Mouse (Mus musculus) CD4-positive, CD25-positive, alpha-beta regulatory T cell, adult 4 months (primary cell): ENCODE results near the gene Rprd2. TPM values are rescaled to one million over a fixed set of nuclear protein-coding genes. Genes with fewer than 3 reads are reported as not detected.
"Not testable (repeated sequence)": the region's sequence is repeated elsewhere in the genome, so short reads cannot be mapped to it uniquely, and the experiment has no call there.

ENCODE experiments used
- ATAC-seq: one replicate; pipeline ENCODE4 v1.8.0; 2017
- polyA plus RNA-seq, 2 experiments: library from polyadenylated mRNA; unstranded; fragments of 100-300 nt; shearing (Covaris generic); gene quantifications; one replicate each; pipeline ENCODE4 v1.2.1; 2017

The Rprd2 gene
- polyA plus RNA-seq, 2 experiments from 2014 or later: 26.8 to 29.4 TPM

- no peak for ATAC-seq
These were observed 2.0 kb downstream of the Rprd2 start for GRCm38 (mm10) chr3:95816681-95817080.

DNA sequence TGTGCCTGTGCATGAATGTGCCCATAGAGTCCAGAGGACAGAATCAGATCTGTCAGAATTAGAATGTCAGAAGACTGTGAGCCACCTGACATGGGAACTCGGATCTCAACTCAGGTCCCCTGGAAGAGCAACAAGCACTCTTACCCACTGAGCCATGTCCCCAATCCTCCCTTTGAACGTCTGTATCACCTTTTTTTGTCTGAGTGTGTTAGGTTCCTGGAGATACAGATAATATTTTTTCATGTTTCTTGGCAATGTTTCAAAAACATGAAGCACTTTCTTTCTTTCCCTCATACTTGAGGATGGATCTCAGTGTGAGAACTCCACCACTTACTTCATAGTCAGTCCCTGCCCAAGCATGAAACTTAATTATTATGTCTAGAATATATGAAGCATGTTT lies 10.3 kb downstream of the Rprd2 start:
- no peak for ATAC-seq

DNA sequence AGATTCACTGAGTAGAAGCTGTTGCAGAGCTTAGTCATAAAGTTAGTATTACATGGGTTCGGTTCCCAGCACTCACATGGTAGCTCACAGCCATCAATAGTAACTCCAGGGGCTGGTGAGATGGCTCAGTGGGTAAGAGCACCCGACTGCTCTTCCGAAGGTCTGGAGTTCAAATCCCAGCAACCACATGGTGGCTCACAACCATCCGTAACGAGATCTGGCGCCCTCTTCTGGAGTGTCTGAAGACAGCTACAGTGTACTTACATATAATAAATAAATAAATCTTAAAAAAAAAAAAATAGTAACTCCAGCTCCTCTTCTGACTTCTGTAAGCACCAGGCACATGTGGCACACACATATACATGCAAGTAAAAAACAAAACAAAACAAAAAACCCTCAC lies 11.0 kb downstream of the Rprd2 start:
- not testable (repeated sequence) for ATAC-seq

GRCm38 (mm10) chr3:95806677-95807076 lies 12.0 kb downstream of the Rprd2 start:
- no peak for ATAC-seq

- no peak for ATAC-seq
These were observed 14.8 kb downstream of the Rprd2 start for GRCm38 (mm10) chr3:95803851-95804250.

DNA sequence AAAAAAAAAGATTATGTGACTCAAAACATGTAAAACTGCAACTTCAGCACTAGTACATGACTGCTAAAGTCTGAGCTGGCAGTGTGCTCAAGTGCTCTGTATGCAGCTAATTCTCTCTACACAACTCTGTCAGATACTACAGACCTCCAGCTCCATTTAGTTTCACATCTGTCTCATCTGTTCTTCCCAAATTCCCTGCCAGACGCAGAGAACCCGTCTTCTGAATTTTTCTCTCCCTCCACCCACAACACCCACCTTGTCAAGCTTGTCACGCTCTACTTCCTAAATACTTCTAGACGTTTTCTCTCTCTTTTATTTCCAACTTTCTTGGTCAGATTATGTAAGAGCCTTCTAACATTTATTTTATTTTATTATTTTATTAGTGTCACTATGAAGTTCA lies 19.9 kb downstream of the Rprd2 start:
- no peak for ATAC-seq

DNA sequence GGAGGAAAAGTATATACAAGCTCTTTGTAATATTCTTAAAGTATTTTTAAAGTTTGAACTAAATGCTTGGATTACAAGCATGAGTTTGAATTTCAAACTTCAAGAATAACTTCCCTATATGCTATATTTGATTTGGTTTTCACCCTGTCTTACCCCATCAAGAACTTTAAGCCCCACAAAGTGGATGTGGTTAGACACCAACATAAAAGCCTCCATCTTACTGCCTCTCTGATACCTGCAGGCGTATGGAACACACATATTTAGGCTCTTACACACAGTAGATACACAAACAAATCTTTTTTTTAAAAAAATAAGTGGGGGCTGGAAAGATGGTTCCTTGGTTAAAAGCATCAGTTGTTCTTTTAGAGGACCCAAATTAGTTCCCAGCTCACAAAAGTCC lies 24.4 kb downstream of the Rprd2 start:
- peak; percentile 45 for ATAC-seq

GRCm38 (mm10) chr3:95793662-95794061 lies 25.0 kb downstream of the Rprd2 start:
- no peak for ATAC-seq

DNA sequence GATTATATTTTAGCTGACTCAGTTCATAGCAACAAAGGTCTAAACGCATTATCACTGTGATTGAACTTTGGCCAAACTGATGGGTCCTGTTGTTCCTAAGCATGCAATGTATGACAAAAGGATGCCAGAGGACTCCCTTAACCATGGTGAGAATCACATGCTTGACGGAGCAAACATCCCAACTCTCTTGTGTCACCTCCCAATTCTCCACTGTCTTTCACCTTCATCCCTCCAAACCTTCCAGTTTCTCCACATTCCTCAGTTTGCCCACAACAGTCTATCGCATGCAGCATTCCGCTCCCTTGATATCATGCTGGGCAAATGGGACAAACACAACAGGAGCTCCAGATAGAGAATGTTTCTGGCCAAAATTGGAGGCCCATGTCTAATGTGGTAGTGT lies 33.2 kb downstream of the Rprd2 start:
- no peak for ATAC-seq

GRCm38 (mm10) chr3:95771985-95772384 lies 46.7 kb downstream of the Rprd2 start:
- ATAC-seq: peak; percentile 45

GRCm38 (mm10) chr3:95765534-95765933 lies 53.1 kb downstream of the Rprd2 start:
- no peak for ATAC-seq

DNA sequence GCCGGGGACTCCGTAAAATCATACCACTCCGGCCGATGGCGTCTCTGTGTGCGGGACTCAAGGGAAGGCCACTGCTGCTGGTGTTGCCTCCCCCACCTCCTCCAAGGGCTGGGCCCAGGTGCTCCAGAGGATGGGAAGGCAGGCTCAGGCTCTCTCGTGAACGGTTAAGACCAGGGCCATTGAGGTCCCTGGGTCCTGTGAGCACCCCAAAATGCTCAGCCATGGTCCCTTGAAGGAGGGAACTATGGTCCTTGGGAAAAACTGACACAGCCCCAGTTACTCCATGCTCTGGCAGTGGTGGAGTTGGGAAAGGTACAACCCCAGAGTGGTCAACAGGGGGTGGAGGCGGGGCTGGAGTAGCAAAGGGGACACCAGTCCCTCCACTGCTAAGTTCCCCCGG lies 54.9 kb downstream of the Rprd2 start:
- no peak for ATAC-seq

GRCm38 (mm10) chr3:95762961-95763360 lies 55.7 kb downstream of the Rprd2 start:
- ATAC-seq: no peak

DNA sequence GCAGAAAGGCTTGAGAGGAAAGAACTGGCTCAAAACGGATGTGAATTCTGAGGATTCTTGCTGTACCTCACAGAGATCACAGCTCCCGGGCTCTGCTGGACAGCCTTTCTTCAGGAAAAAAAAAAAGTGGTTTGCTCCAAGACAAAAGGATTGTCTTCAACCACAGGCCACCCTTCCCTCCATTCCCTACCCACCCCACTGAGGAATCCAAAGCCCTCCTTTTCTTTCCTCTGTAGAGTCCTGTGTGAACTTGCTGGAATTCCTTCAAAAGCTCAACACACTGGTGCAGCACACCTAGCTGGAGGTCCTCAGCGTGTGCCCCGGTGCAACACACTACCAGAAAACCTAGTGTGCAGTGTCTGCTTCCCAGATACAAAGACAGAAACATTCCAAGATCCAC lies 56.9 kb downstream of the Rprd2 start:
- no peak for ATAC-seq

DNA sequence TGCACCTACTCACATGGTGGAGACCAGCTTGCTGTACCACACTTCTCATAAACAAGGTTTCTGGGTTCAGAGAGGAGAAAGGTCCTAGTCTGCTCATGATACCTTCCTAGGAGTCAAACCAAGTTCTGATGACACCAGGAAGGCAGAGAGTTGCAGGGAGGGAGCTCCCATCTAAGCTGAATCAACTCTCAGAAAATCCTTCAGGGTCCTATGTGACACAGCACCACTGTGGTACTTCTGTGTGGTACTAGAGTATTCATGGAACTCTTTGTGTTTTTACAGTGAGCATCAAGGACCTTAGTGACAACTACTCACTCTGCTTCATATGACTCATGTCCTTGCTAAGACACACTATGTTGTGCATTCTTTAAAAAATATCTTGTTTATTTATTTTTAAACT lies 58.0 kb downstream of the Rprd2 start:
- no peak for ATAC-seq

GRCm38 (mm10) chr3:95760106-95760505 lies 58.6 kb downstream of the Rprd2 start, which contains the start of gene Tars2:
Tars2 (minus strand) TSS chr3:95760206.
- ATAC-seq: no peak

DNA sequence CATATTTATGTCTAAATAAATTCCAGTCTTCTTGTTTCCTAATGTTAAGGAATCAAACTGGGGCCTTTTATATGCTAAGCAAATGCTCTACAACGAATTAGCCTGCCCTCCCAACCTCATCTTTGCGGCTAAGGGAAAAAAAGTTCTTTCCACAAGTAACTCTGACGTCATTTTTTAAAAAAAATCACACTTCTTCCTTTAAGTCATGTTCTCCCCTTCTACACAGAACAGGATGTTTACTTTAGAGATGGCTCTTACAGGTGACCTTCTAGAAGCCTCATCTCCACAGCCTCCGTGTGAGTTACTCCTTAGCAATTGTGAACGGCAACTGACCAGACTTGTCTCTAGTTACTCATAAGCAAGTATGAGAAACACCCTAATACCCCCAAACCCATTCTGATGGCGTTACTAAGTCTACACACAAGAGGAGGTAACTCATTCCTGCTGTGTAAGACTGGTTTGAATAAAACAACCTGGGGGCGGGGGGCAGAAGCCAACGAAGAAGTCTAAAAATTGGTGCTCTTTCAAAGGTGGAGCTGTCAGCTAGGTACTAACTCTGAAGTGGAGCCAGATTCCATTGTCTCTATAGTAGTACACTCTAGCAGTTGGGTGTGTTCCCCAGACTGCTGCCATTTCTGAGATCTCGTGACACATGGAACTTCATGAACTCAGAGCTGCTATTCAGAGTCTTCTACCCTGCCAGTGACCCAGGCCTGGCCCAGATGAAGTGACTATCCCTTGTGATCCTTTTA lies 60.0 kb downstream of the Rprd2 start:
- peak; percentile 75 for ATAC-seq

DNA sequence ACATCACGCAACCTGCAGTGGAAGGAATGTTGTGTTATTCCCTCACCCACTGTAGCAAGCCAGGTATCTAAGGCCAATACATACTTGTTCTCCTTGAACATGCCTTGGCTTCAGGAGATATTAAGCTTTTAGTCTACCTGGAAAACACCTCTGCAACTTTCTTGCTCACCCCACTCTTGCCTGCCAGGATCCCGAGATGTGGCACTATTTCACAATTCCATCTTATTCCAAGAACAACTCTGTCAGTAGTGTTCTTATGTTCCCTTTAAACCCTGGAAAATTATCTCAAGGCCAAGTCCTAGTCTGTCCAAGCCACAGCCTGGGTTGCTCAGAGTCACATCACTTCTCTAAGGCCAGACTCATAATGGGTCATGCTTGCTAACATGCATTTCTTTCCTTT lies 61.9 kb downstream of the Rprd2 start:
- ATAC-seq: no peak

DNA sequence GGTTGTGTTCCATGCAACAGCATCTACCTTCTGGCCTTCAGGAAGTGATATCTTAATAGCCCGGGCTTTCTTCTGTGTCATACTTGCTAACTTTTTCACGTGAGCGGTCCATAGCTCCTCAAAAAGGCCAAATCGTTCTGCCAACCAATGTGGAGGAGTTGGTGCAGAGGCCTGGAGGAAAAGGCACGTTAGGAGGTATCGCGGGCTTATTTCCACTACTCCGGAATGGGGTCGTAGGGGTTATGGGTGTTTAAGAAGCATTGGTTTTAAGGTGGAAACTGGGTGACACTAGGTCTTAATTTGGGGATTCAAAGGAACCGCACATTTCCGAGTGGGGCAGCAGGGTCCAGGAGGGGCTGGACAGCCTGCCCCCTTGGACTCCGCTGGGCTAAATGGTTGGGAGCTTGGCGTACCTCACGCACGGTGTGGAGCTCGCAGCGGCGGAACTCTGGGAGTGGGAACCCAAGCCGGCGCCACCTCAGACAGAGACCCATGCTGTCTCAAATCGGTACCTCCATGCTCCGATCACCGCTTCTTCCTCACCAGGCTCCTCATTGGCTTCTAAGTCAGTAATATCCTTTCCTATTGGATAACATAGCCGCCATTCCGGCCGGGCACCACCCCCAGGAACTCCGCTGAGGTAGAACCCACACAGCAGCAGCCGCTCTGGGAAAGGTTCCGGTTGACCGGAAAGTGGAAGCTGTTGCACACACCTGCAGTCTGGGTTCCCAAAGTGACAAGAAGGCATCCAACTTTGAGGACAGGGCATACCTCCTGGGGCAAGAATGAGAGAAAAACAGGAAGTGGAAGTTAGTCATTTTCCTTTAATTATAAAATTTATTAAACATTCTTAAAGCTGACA lies 64.1 kb downstream of the Rprd2 start:
- ATAC-seq: peak; percentile 83

GRCm38 (mm10) chr3:95752935-95753334 lies 65.7 kb downstream of the Rprd2 start:
- ATAC-seq: no peak

DNA sequence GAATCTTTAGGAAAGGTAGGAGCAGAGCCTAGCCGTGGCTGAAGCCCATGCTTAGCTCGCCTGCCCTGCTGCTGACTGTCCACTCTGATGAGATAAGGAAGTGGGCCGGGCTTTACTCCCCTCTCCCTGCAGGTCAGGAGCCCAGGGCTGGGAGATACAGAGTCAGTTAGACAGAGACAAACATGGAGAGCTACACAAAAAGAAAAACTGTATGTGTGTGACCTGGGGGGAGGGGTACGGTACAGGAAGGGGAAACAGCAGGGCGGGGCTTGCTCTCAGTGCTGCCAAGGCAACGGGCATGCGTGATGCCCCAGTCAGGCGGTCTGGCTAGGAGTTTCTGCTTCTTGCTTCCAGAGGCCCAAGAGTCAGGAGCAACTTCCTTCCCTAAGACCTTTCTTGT lies 78.3 kb downstream of the Rprd2 start:
- peak; percentile 70 for ATAC-seq

DNA sequence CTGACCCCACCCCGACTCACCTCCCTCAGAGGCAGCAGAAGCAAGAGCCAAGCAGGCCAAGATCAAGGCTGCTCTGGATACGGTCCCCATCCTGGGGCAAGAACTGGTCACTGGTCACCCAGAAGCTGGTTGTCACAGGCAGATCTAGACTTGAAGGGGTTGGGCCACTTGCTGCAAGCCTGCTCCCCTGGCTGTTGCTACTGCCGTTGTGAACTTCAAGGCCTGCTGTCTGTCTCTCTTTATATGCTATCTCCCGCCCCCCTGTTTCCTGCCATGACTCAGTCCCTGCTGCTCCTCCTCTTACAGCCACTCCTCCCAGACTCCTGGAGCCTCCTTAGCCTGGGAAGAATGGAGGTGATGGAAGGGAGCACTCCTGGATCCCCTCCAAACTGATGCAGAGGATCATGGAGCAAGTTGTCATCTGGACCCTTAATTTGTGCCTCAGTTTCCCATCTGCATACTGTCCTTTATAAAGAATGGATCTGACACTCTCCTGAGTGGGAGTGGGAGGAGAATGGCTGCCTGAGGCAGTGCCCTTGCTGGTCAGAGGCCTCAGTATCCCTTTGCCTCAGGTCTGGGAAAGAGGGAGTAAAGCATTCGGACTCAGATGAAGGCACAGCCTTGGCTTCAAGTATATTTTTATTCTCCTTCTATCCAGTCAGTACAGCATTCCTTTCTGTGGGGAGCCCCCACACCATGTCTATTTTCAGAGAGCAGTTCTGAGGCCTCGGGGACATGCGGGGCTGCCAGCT lies 79.1 kb downstream of the Rprd2 start, which contains the start of gene Ecm1:
TSS of gene Ecm1 (minus strand) at position 217 of the 752 bp plus-strand sequence.
- peak; percentile 85 for ATAC-seq

- no peak for ATAC-seq
These were observed 83.5 kb downstream of the Rprd2 start for GRCm38 (mm10) chr3:95735071-95735670.
